Mouse (Mus musculus) T-helper 17 cell (primary cell): ENCODE measurements around the gene Kcnmb4.

Experiments
- in situ Hi-C, 2 experiments: fragments of 300-600 bp; cut with MboI, MseI; formaldehyde crosslinking; loops; 1 replicate in 1 of 2; 2 replicates in 1 of 2; pipeline ENCODE4 v1.15.1; 2025; ENCODE audit warnings: high pct_unique_total_duplicates in 2 of 2

Kcnmb4 gene

DNA sequence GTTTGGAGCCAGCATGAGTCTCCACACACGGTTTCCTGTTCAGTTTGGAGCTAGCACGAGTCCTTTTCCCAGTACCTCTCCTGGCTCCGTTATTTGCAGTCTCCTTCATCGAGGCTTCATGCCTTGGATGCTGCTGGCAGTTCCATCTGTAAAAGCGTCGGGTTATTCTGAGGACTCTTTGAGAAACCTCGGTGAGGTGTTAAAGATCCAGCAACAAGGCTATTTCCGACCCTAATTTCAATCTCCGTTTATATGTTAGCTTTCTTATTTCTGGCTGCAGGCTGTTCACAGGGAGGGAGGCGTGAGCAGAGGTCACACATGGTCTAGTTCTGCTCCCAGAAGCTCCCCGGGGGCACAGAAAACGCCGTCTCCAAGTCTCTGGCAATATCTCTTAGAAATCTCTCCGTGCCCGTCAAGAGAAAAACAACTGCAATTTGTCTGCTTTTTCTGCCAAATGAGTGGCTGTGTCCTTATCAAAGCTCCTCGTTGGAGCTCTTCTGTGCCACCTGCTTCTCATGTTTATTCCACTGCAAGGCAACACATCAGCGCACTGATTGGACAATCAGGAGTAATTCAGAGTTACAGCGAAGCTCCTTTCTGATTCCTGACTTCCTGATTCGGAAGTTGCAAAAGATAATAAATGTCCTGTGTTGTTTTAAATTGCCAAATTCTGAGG, 65.9 kb downstream of the Kcnmb4 start:
- in situ Hi-C loops: no loop called here

DNA sequence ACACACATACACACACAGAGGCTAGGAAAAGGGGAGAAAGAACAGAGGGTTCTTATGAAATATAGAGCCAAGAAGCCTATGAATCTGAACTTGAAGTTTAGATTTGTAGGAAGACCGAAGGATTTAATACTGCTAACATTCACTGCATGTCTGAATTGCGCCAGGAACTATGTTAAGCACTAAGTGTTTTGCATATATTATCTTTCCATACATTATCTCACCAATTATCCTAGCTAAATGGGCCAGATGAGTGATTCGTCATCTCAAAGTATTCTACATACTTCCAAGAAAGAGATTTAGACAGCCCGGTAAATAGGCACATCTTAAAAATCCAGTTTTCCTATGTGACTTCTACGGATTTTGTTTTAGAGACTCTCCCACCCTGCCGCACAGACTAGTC, 68.7 kb downstream of the Kcnmb4 start:
- in situ Hi-C loops: no loop called here

DNA sequence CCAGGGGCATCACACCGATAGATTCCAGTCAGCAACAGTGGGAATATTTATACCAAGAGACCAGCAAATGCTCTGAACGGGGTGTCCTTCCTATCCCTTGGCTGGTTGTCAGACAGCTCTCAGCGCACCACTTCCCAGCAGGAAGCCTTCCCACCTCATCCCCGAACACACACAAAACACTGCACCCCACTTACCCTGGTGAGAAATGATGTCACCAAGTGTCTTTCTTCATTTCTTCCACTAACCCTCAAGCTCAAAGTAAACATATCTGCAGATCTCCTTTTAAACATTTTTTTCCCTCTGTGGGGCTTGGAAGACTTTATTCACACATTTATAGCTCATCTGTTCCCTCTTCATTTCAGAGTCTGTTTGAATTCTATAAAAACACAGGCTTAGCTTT, 70.0 kb downstream of the Kcnmb4 start:
- in situ Hi-C loops: no loop called here

DNA sequence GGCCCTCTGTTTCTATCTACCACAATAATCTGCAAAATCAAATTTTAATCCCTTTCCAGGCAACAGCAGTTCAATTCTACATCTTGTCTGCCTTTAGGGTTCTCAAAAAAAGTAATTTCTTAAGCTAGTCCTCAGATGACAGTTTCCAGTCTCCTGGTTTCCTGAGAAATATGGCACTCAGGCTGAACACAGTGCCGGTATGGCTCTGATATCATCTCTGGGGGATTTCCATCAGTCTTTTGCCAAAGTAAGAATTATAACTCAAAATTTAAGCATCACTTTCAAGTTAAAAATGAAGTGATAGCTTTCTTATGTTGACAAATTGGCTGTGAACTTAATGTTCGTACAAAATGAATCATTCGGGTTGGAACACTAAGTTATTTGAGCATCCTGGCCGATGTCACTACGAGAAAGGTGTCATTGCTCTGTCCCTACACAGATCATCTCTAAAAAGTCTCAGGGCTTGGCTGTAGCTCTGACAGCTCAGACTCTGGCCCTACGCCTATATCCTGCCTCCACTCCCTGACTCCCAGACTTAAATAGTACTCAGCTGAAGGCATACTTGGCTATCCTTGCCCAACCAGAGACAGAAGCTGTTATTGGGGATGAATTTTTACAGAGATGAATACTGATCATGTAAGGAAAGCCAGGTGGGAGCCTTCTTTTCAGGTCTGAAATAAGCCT, 70.8 kb downstream of the Kcnmb4 start:
- in situ Hi-C loops: no loop called here

DNA sequence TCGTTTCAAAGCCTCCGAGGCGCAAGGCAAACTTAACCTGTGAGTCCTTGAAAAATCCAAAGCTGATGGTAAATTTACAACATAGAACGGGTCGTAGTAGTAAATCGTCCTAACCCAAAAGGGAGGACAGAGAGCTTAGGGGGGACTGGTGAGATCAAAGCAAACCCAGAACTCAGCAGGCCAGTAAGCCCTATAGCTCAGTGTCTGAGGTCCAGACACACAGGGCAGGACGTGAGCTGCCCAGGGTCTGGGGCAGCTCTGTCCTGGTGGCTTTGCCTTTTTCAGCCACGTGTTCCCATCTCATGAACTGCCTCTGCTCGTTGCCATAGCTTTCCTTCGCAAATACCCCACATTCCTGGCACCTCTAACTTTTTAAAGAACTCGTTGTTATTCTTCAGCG, 75.7 kb downstream of the Kcnmb4 start:
- in situ Hi-C loops: no loop called here

DNA sequence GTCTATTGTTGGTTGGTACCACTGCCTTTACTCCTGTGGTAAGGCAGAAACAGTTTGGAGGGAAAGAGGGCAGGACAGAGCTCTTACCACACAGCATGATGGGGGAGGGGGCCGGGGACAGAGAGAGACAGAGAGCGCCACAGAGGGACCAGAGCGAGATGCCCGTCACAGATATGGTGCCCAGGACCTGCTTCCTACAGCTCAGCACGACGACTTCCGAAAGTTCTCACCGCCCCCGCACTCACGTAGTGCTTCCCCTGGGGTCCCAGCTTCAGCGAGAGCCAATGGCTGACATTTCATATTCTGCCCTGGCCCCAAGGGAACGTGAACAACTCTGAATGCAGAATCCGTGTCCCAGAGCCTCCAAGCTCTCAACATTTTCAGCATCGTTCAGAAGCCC, 76.1 kb downstream of the Kcnmb4 start:
- in situ Hi-C loops: no loop called here

DNA sequence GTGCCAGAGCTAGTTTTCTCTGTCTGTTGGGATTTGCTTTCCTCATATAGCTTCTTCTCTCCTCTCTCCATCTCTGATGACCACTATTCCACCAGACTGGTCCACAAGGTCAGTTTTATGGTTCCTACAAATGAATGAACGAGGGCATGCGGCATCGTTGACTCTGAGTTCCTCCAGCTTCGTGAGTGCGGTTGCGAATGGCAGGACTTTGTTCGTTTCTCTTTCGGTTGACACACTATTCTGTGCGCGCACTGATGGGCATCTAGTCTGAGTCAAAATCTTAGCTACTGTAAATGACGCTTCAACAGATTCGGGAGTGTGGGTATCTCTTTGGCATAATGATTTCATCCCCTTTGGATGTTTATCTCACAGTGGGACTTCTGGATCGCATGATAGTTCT, 76.7 kb downstream of the Kcnmb4 start:
- in situ Hi-C loops: no loop called here

DNA sequence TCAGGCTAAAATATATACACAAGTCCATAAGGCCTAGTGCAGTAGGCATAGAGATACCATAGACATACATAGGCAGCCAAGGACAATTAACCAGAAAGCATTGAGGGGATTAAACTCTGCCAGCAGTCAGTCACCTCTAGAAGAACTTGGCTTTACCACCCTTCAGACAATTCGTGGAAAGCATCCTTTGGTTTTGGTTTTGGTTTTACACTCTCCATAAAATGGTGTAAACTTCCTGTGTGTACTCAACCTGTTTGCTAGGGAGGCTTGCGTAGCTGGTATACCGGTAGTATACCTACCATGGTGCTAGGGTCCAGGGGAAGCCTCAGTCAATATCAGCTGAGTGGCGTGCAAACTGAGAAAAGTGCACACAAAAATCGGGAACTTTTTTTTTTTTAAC, 77.4 kb downstream of the Kcnmb4 start:
- in situ Hi-C loops: no loop called here

DNA sequence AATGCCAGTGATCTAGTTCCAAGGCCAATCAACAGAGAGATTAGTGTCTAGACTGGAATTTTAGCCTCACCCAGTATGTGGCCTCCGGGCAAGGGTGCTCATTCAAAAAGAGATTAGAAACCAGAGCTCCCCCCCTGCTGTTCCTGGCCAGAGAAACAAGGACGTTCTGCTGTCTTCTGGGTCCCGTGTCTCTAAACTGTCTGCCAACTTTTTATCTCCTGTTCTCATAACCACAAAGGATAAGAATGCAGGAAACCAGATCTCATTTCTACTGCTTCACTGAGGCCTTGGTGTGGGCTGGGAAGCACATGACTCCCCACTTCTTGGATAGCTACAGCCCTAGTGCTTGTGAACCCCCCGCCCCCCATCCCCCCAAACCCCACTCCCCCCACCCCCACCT, 79.1 kb downstream of the Kcnmb4 start:
- in situ Hi-C loops: no loop called here

DNA sequence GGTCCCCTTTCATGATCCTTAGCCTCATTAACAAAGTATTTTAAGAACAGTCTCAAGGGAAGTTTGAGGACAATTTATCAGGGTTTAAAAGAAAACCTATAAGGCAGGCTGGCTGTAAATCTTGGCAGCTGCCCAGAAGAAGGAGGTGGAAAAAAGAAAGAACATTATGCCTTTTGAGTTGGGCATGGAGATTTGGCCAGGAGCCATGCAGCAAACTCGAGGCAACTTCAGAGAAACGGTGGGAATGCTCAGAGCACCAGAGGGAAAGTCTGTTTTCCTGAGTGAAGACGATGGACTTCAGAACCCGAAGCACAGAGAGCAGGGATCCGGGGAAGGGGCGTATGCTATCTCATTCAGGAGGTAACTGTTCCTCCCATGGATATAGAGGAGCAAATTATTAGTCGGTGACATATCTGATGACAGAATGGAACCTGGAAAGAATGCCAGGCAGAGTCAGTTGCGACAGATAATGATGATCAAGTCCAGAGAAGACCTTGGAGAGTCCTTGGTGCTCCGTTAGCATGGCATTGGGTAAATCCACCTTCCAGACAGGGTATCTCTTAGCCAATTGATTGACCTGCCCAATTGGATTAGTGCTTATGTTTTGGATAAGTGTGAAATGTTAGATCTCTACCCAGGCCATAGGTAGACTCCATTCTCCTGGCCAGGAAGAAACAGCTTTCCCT, 79.7 kb downstream of the Kcnmb4 start:
- in situ Hi-C loops: no loop called here

DNA sequence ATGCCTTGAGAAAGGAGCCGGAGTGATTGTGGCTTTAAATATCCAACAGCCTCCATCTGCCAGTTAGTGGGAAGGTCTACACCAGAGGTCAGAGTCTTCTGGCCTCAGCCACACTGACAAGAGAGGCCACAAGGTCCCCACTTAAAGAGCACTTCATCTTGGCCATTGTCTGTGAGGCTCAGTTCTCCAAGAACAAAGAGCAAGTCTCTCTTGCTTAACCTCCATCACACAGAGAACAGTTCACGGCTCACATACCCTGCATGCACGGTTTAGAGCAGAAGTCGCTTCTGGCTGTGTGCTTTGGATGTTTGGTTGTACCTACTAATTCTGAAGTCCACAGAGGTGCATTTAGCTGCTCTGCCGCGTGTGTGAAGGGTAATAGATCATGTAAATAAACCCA, 84.8 kb downstream of the Kcnmb4 start:
- in situ Hi-C loops: no loop called here

DNA sequence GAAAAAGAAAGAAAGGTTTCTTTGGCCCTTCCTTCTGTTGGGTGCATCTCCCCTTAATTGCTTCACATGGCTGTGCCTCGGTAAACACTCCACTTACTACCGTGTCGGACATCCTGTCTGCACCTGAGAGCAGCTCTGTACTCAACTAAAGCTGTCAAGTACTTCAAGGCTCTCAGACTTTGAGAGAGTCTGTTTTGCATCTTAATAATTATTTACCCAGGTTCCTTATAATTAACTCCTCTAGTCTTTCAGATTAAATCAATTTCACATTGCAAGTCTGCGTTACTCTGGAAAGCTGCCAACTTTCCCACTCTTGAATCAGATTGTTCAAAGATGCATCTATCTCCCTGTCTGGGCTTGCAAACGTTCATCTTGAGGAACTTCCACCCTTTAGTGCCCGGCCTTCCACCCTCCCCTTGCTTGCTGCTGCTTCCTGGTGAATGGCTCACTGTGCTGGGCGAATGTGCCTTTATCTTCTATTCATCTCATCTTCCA, 87.2 kb downstream of the Kcnmb4 start:
- in situ Hi-C loops: no loop called here

DNA sequence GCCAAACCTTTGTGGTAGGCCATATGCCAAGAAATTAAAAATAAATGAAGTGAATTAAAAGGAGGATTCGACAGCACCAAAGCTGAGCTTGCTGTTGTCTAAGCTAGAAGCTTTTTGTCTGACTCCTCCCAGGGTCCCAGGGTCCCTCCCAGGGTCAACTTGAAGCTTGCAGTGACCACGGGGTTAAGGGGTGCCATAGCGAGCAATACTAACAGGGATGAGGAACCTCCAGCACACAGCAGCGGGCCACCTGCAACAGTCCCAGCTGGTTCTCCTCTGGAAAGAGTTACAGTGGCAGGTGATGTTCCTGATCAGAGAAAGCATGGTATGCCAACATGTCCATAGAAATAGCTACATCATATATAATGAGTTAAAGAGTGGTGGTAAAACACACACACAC, 89.3 kb downstream of the Kcnmb4 start:
- in situ Hi-C loops: no loop called here

DNA sequence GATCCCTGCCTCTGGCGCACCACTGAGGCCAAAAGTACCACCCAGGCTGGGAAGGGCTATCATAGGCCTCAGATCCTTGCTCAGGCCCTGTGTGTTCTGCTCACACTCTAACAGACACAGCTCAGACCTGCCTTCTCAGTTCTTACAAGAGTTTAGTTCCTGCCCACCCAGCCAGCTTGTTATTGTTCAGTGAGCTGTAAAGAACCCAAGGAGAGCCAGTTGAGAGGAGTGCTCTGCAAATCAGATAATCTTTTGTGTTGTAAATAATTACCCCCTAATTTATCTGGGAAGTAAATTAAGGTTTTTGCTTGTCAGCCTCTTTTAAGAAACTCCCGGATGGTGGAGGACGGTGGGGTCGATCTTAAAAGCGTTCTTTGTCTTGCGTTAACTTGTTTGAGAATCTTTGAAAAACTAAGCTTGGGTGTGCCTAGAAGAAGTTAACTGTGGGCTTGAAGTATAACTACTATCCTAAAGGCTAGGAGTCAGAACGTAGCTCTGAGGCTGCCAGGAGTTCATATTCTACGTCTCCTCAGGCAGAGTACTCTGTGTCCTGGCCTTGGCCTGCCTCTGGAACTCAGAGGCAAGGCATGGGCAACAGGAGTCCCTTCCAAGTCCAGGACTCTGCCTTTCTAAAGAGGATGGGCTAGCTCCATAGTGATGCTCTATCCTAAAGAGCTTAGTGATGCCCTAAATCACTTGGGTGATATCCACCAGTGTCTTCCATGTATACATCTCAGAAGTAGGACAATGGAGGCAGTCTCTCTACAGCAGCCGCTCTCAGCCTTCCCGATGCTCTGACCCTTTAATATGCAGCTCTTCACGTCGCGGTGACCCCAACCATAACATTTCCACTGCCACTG, 90.6 kb downstream of the Kcnmb4 start:
- in situ Hi-C loops: no loop called here

DNA sequence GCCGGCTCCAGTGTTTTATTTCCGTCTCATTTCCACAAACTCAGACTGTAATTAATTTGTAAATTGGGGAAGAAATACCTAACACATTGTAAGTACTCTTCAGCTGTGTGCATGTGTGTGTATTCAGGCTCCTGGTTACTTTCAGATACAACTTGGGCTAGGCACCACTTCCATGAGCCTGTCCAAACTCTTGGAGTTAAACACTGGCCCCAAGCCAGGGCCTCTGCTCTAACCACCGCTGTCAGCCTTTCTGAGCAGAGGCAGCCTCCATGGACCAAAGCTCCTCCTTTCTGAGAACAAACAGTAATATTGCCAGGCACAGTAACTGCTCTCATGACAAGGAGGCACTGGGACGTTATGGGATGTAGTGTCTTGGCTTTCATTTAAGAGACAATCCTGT, 96.8 kb downstream of the Kcnmb4 start:
- in situ Hi-C loops: no loop called here

DNA sequence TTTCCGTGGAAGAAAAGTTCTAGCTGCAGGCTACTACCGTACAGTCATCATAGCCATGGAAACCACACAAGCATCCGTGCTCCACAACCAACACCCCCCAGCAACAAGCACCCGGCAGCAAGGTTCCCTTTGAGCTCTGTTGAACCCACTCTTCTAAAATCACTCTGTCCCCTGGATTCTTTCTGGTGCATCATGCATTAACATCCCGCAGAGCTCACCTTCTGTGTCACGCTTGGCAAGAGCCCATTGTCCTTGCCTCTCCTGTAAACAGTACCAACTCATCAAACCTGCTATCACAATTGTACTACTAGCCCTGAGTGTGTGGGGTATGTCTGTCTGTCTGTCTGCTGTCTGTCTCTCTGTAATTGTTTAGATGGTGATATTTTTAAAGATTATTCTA, 99.6 kb downstream of the Kcnmb4 start:
- in situ Hi-C loops: no loop called here

DNA sequence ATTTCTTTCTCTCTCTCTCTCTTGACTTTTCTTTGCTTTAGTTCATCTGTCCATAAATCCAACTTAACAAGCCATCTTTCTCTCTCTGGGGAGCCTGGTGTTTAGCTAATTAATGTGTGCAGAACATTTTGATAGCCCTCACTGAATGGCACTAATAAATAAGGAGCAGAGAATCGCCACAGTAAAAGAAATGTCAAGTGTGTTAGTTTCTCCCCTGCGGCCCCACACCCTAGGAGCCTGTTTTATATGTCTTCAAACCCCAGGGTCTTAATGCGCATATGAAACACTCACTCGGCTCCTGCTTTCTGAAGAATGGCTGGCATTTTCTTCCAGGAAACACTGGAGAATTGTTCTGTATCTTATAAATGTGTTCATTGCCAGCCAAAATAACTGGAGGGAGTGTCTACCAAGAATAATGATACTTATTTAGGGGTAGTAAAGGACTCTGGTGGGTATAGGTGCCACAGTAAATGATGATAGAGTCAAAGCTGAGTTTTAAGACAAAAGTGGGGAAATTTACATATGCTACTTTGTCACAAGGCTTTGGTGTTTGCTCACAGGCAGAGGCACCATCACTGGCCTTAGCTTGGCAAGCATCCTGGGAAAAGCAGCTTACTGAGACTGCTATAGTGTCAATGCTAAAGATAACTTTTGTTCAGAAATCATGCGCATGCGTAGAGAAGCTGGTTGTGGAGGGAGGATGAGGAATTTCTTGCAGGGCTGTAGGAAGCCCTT, 102.5 kb downstream of the Kcnmb4 start:
- in situ Hi-C loops: no loop called here
